Mouse (Mus musculus): Measurements from ENCODE around the gene Heatr3. TPM values are rescaled to one million over a fixed set of nuclear protein-coding genes. Genes with fewer than 3 reads are reported as not detected.
A peak's percentile ranks its signal among the peaks of the same experiment; 100 is the strongest.

The Heatr3 gene
- polyA plus RNA-seq, 1 experiment = 12.6 TPM

DNA sequence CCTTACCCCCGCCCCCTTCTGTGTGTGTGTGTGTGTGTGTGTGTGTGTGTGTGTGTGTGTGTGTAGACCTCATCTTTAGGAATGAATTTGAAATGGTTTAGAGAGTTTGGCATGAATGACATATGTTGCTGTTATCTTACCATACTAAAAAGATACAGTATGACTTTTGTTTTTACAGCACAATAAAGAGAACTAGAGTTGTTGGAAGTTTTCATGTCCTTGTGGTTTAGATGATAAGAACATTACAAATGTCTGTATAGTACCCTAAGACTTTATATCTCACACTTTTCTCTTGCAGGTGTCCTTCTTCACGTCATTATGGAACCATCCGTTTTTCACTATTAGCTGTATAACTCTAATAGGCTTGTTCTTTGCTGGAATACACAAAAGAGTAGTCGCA is 8.3 kb upstream of the Heatr3 start:
- Histone ChIP-seq H3K4me1 (ENCODE audit: control insufficient read depth, insufficient read depth, low read length) (no peaks in the 10 kb centered on the region), H3K4me3 (ENCODE audit: insufficient read depth, low read length) (no peak overlapping the region), H3K27ac (ENCODE audit: insufficient read depth, low read depth, low read length) (no peak overlapping the region)
- TF ChIP-seq CTCF (IDR thresholded peaks at IDR 0.05; ENCODE audit: low read depth, low read length) (no peak), POLR2A (IDR thresholded peaks at IDR 0.05; ENCODE audit: borderline replicate concordance, low read depth, low read length) (no peak)

DNA sequence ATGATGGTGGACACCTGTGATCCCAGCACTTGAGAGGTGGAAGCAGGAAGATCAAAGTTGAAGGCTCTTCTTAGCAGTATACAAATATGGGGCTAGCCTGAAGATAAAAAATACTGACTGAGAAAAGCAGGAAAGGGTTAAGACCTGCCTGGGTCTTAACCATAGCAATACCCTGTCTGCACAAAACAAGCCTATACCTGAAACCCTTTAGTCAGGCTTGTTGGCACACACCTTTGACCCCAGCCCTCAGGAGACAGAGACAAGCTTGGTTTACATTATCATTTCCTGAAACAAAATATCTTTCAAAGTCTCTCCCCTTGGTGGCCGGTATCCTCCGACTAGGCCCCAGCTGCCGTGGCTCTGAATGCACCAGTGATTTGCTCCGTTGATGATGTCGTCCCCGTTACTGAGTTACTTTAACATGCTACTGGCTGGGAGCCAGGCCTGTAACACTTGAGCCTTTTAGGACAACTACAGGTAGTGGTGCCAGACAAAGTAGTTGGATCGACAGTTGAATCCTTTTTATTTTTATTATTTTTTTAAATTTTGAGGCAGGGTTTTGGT is 6.8 kb upstream of the Heatr3 start:
- TF ChIP-seq CTCF (IDR thresholded peaks at IDR 0.05; ENCODE audit: low read depth, low read length) = no peak
- TF ChIP-seq POLR2A (IDR thresholded peaks at IDR 0.05; ENCODE audit: borderline replicate concordance, low read depth, low read length) = no peak
- Histone ChIP-seq H3K4me3 (ENCODE audit: insufficient read depth, low read length) (no peak overlapping the region), H3K4me1 (ENCODE audit: control insufficient read depth, insufficient read depth, low read length) (no peaks in the 10 kb centered on the region), H3K27ac (ENCODE audit: insufficient read depth, low read depth, low read length) (no peak overlapping the region)

DNA sequence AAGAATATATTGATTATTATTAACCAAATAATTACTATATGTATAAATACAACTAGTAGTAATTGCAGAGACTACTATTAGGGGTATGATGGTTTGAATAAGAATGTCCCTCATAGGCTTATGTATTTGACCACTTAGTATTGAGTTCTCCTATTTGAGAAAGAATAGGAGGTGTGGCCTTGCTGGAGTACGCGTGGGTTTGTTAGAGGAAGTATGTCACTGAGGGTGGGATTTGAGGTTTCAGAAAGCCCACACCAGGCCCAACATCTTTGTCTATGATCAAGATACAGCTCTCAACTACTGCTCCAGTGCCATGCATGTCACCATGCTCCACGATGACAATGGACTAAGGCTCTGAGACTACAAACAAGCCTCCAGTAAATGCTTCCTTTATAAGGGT is 1.6 kb downstream of the Heatr3 start:
- Histone ChIP-seq H3K27ac (ENCODE audit: insufficient read depth, low read depth, low read length) (no peak overlapping the region), H3K4me3 (ENCODE audit: insufficient read depth, low read length) (no peak overlapping the region), H3K4me1 (ENCODE audit: control insufficient read depth, insufficient read depth, low read length) (peaks cover 20% of the 10 kb centered on the region)
- TF ChIP-seq CTCF (IDR thresholded peaks at IDR 0.05; ENCODE audit: low read depth, low read length) = no peak
- no peak for TF ChIP-seq POLR2A (IDR thresholded peaks at IDR 0.05; ENCODE audit: borderline replicate concordance, low read depth, low read length)

DNA sequence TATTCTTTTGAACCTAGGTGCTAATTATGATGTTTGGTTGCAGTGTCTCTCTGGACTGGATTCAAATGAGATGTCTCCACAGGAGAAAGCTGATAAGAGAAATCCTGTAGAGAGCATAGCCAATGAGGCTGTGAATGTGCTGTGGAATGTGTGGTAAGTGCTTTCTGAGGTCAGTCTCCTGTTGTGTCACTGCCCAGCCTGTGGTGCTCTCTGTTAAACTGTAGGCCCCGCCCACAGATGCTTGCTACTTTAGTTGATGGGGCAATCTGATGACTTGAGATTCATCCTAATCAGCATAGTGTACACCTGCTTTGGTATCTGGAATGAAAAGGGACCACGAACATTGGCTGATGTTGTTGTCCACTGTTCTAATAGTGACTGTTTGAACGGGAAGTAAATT is 4.0 kb downstream of the Heatr3 start:
- no peak for TF ChIP-seq CTCF (IDR thresholded peaks at IDR 0.05; ENCODE audit: low read depth, low read length)
- TF ChIP-seq POLR2A (IDR thresholded peaks at IDR 0.05; ENCODE audit: borderline replicate concordance, low read depth, low read length) = no peak
- peaks cover 20% of the 10 kb centered on the region for H3K4me1 ChIP-seq (ENCODE audit: control insufficient read depth, insufficient read depth, low read length)
- no peak overlapping the region; the same call in 1 of the 2 replicates for H3K27ac ChIP-seq (ENCODE audit: insufficient read depth, low read depth, low read length)
- H3K4me3 ChIP-seq (ENCODE audit: insufficient read depth, low read length) = no peak overlapping the region

DNA sequence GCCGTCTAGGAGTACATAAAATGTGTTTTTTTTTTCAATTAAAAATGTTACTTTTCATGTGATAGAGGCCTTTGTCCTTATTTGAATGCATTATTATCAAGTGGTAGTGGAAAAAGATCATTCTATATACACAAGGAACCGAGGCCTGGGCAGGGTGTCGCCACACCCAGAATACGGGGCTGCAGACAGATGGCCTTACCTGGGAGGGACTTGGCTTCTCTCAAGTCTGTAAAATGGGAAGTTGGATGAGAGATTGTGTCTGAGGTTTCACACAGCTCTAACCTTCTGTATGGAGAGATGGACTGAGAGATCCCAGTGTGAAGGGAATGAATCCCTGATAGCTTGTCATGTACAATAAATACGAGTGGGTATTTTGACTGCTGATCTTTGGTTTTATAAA is 6.4 kb downstream of the Heatr3 start:
- H3K4me1 ChIP-seq (ENCODE audit: control insufficient read depth, insufficient read depth, low read length) = peaks cover 15% of the 10 kb centered on the region
- TF ChIP-seq CTCF (IDR thresholded peaks at IDR 0.05; ENCODE audit: low read depth, low read length) (no peak), POLR2A (IDR thresholded peaks at IDR 0.05; ENCODE audit: borderline replicate concordance, low read depth, low read length) (no peak)
- H3K27ac ChIP-seq (ENCODE audit: insufficient read depth, low read depth, low read length) = no peak overlapping the region
- H3K4me3 ChIP-seq (ENCODE audit: insufficient read depth, low read length) = no peak overlapping the region

DNA sequence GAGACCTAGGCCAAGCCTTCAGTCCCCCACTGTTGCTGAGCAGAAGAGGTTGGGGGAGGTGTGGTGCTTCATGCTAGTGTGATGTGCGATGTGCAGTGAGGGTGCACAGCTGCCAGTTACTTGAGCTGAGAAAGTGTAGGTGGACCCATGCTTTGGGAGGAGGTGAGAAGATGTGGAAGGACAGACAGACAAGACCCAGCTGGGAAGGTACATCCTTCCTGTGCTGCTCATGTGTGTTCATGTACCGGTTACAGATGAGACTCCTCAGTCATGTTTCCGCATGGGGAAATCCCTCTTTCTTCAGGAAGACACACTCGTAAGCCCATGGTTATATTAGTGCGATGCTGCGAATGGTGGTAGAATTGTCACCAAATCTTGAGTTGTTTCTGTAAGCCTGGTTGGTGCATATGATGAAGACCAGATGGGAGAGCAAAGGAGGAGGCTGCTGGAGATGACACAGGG is 13.3 kb downstream of the Heatr3 start:
- no peak overlapping the region for H3K27ac ChIP-seq (ENCODE audit: insufficient read depth, low read depth, low read length)
- H3K4me1 ChIP-seq (ENCODE audit: control insufficient read depth, insufficient read depth, low read length) = no peaks in the 10 kb centered on the region
- TF ChIP-seq CTCF (IDR thresholded peaks at IDR 0.05; ENCODE audit: low read depth, low read length) = no peak
- TF ChIP-seq POLR2A (IDR thresholded peaks at IDR 0.05; ENCODE audit: borderline replicate concordance, low read depth, low read length) = no peak
- H3K4me3 ChIP-seq (ENCODE audit: insufficient read depth, low read length) = no peak overlapping the region

DNA sequence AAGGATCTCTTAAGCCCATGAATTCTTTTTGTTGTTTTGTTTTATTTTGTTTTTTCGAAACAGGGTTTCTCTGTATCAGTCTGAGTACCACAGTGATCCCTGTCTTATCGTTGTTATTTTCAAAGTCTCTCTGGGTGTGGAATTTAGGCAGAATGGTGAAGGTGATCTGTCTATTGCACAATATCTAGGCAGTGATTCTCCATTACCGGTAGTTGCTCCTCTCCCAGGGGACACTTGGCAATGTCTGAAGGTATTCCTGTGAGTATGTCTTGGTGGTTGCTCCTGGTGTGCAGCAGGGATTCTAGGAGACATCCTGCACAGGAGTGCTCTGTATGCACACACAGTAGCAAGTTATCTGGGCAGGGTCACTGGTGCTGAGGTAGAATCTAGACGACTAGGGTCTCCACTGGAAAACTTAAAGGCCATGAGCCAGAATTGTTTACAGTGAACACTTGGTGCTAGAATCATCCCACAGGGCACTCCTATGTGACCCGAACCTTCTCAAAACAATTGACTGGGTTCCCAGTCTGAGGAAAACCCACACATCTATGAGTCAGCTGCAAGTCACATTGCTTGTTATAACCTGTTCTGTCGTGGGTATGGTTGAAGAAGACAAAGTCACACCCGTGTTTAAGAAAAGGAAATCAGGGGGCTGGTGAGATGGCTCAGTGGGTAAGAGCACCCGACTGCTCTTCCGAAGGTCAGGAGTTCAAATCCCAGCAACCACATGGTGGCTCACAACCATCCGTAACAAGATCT is 22.8 kb downstream of the Heatr3 start:
- TF ChIP-seq POLR2A (IDR thresholded peaks at IDR 0.05; ENCODE audit: borderline replicate concordance, low read depth, low read length) (no peak), CTCF (IDR thresholded peaks at IDR 0.05; ENCODE audit: low read depth, low read length) (no peak)
- Histone ChIP-seq H3K27ac (ENCODE audit: insufficient read depth, low read depth, low read length) (no peak overlapping the region), H3K4me1 (ENCODE audit: control insufficient read depth, insufficient read depth, low read length) (no peaks in the 10 kb centered on the region), H3K4me3 (ENCODE audit: insufficient read depth, low read length) (no peak overlapping the region)

DNA sequence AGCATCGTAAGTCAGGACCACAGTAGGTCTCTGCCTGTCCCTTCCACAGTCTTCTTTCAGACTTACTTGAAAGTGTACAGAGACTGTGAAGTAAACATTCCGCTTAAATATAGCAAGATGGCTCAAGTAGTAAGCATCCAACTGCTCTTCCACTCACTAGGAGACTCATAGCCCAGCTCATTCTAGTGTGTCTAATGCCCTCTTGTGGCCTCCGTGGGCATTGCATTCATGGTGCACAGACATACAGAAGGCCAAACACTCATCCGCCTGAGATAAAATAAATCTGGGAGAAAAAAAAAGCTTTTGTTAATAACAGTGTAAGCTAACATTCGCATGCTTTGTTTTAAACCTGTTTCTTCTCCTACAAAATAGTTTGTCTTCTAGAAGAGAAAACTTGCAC is 23.8 kb downstream of the Heatr3 start:
- H3K27ac ChIP-seq (ENCODE audit: insufficient read depth, low read depth, low read length) = no peak overlapping the region

DNA sequence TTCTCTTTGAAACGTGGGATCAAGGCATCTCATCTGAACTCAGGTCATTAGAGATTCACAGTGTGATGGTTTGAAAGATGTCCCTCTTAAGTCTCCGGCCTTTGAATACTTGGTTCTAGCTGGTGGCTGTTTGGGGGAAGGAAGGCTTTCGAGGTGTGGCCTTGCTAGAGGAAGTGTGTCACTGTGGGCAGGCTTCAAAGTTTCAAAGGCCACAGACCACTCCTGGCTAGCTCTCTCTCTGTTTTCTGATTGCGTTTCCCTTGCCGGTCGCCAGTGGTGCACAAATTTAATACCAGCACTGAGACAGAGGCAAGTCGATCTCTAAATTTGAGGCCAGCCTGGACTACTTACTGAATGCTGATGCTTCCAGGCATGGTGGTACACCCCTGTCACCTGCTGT is 37.6 kb downstream of the Heatr3 start:
- no peak overlapping the region for H3K27ac ChIP-seq (ENCODE audit: insufficient read depth, low read depth, low read length)
- no peak overlapping the region for H3K4me3 ChIP-seq (ENCODE audit: insufficient read depth, low read length)
- H3K4me1 ChIP-seq (ENCODE audit: control insufficient read depth, insufficient read depth, low read length) = peaks cover 9% of the 10 kb centered on the region
- TF ChIP-seq POLR2A (IDR thresholded peaks at IDR 0.05; ENCODE audit: borderline replicate concordance, low read depth, low read length) = no peak
- no peak for TF ChIP-seq CTCF (IDR thresholded peaks at IDR 0.05; ENCODE audit: low read depth, low read length)

More for the DNA sequence above, 23.8 kb downstream of the Heatr3 start:
- Histone ChIP-seq H3K4me1 (ENCODE audit: control insufficient read depth, insufficient read depth, low read length) (no peaks in the 10 kb centered on the region), H3K4me3 (ENCODE audit: insufficient read depth, low read length) (no peak overlapping the region)
- TF ChIP-seq CTCF (IDR thresholded peaks at IDR 0.05; ENCODE audit: low read depth, low read length) (peak; percentile 33; the same call in 1 of the 2 replicates), POLR2A (IDR thresholded peaks at IDR 0.05; ENCODE audit: borderline replicate concordance, low read depth, low read length) (no peak)

DNA sequence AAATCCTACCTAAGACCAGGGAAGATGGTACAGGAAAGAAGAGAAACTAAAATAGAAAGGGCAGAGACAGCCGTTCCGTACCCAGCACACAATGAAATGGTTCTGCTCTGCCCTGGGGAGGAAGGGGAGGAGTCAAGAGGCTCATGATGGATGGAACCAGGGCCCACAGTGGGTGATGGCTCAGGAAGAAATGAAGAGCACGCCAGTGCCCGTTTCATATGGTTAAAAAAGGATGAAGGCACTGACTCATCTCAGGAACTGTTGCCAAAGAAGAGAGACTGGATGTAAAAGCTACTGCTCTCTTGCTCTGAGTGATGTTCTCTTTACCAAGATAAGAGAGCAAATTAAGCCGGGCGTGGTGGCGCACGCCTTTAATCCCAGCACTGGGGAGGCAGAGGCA is 39.6 kb downstream of the Heatr3 start:
- Histone ChIP-seq H3K27ac (ENCODE audit: insufficient read depth, low read depth, low read length) (no peak overlapping the region), H3K4me1 (ENCODE audit: control insufficient read depth, insufficient read depth, low read length) (peaks cover 9% of the 10 kb centered on the region), H3K4me3 (ENCODE audit: insufficient read depth, low read length) (no peak overlapping the region)
- no peak for TF ChIP-seq CTCF (IDR thresholded peaks at IDR 0.05; ENCODE audit: low read depth, low read length)
- no peak for TF ChIP-seq POLR2A (IDR thresholded peaks at IDR 0.05; ENCODE audit: borderline replicate concordance, low read depth, low read length)

All from bone marrow macrophage, adult 2 months (primary cell).